Mouse (Mus musculus): ENCODE measurements around the gene Vps13c.

The Vps13c gene

GRCm38 (mm10) chr9:68022311-68023043 lies 182.3 kb downstream of the Vps13c start:
- no peak for DNase-seq

GRCm38 (mm10) chr9:68028631-68029030 lies 188.4 kb downstream of the Vps13c start:
- no peak for DNase-seq

- DNase-seq, result no peak
Measured at GRCm38 (mm10) chr9:68033771-68034170, 193.6 kb downstream of the Vps13c start.
